Mouse (Mus musculus) bone marrow macrophage, adult 2 months (primary cell): Measurements from ENCODE around the gene Xpnpep3.

ENCODE experiments used
- CTCF ChIP-seq: IDR thresholded peaks from 2 replicates; pipeline ENCODE4 v1.5.1; 2012; ENCODE audit warnings: low read depth, mild to moderate bottlenecking, low read length, moderate library complexity
- POLR2A ChIP-seq: IDR thresholded peaks from 2 replicates; pipeline ENCODE4 v1.6.1; 2012; ENCODE audit warnings: mild to moderate bottlenecking, low read depth, low read length, borderline replicate concordance

DNA sequence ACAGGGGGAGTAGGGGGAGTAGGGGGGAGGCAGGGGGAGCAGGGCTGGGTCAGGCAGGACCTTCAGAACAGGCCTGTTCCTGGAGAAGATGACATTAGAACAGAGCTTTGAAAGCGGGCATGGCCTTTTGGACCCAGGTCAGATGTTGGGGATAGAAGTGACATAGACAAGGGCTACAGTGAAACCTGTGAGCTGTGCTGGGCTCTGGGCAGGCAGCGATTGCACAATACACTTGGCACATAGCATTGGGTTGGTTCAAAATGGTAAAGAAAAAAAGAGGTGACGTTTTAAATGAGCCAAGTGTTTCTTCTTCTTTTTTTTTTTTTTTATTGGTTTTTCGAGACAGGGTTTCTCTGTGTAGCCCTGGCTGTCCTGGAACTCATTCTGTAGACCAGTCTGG lies 85.5 kb downstream of the Xpnpep3 start:
- TF ChIP-seq CTCF (no peak), POLR2A (no peak)
